Comparison of ENCODE assay signal across 15 mouse cellular contexts in genomic region chr5:75074132-75074531, GRCm38 (mm10). TPM values are rescaled to one million over a fixed set of nuclear protein-coding genes. Genes with fewer than 3 reads are reported as not detected.
"Had no signal": no experiment of that assay in that cellular context is flagged by ENCODE, and none has a peak within 500 bp of the region (broad histone marks: within the 10 kb centered on the region; RNA-seq: fewer than 3 reads in every experiment).

No protein-coding gene starts in this region.

- H3K4me3 ChIP-seq: kidney, embryonic 15.5 days; left cerebral cortex, adult 2 months; limb, embryonic 13.5 days; midbrain, embryonic 15.5 days had no signal

- H3K27ac ChIP-seq: kidney, embryonic 15.5 days; left cerebral cortex, adult 2 months; limb, embryonic 13.5 days; liver, embryonic 14.5 days; midbrain, embryonic 15.5 days had no signal

- H3K9me3 ChIP-seq: kidney, embryonic 15.5 days; limb, embryonic 13.5 days; midbrain, embryonic 15.5 days had no signal

- H3K9ac ChIP-seq: kidney, embryonic 15.5 days; limb, embryonic 13.5 days; liver, embryonic 14.5 days; midbrain, embryonic 15.5 days had no signal

- ATAC-seq: midbrain, embryonic 15.5 days had no signal

- DNase-seq: kidney, postnatal 14 days; lung, adult 18-20 months; thymus, adult 18-20 months; thymus, postnatal 14 days had no signal

- H3K4me2 ChIP-seq: kidney, embryonic 15.5 days; limb, embryonic 13.5 days; midbrain, embryonic 15.5 days had no signal

- H3K36me3 ChIP-seq: kidney, embryonic 15.5 days; limb, embryonic 13.5 days; midbrain, embryonic 15.5 days had no signal

RNA-seq across cellular contexts. Expression of gene Gsx2, which starts 1.3 kb away (rescaled TPM):
- total RNA-seq: liver, adult 2 months; megakaryocyte progenitor cell, adult 5-6 weeks; monocyte, adult 5-6 weeks; neutrophil, adult 5-6 weeks had no signal
- polyA plus RNA-seq: kidney, embryonic 15.5 days; limb, embryonic 13.5 days; liver, adult 2 months; liver, embryonic 14.5 days; lung, embryonic 16.5 days; stomach, embryonic 14.5 days had no signal
